Mouse (Mus musculus) kidney, postnatal 10 days (tissue): ENCODE measurements at regions not wholly inside any gene's neighbourhood (a gene's known extent, or its start where the extent isn't known, plus 50 kb on each side); places are given as distances from the start of the nearest gene placed in this dataset.

Source experiments
- DNase-seq: peaks from one replicate; pipeline ENCODE4 v3.0.0; 2021; ENCODE audit warnings: mixed read lengths

DNA sequence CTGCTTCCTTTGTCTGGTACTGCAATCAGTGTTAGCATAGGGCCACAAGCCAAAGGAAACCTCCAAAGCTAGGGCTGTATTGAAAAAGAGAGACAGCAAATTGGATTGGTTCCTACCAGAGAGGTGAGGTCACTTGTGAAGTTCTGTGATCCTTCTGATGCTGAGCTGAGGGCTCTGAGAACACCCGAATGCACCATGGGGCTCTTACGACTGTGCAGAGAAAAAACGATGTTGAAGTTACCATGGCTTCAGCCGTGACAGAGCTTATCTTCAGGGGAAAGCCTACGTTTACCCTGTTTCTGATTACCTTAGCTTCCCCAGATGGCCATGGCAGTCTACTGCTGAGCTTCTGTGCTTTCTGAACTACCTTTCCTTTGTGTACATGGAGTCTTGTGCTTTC is 53.9 kb upstream of the Fmo9 start:
- no peak for DNase-seq

GRCm38 (mm10) chr1:166738029-166738428 is 56.4 kb upstream of the Fmo9 start:
- peak; percentile 20 for DNase-seq

- DNase-seq: no peak
Observed at GRCm38 (mm10) chr1:166750236-166750635, 68.6 kb upstream of the Fmo9 start.

- no peak for DNase-seq
Observed at GRCm38 (mm10) chr1:166750777-166751176, 69.1 kb upstream of the Fmo9 start.

DNA sequence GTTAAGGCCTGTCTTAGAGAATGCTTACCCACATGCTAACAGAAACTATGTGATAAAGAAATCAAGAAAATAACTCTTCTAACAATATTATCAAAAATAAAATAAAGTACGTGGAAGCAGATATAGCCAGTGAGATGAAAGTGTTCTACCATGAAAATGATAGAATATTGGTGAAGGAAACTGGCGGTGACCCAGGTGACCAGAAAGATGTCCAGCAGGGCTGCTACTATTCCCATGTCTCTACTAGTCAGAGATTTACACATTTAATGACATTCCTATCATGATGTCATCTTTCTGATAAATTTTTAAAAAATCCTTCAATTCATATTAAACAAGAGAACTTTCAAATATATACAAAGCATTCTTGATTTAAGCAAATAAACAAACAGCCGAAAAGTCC is 69.8 kb upstream of the Fmo9 start:
- DNase-seq: no peak

DNA sequence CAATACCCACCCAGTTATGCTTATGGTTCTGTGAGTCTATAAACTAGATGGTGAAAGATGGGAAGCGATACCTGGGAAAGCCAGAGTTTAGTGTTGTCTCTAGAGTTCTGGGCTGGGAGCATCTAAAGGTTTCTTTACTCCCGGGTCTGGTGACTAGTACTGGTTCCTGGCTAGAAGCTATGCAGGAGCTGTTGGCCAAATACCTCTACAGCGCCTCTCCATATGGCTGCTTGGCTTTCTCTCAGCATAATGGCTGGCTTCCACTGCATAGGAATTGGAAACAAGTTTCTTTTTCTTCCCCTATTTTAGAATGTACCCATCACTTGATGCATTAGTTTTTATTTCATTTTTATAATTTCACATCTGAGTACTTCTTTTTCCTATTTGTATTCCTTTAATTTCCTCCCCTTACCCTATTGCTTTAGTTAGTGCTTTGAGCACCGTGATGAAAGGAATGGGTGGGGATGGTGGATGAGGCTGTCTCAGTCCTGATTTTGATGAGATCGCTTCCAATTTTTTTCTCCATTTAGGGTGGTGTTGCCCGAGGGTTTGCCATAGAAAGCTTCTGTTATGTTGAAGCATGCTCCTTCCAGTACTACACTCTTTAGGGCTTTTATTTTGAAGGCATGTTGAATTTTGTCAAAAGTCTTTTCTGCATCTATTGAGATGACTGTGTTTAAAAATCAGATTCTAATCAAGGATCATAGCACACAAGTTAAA is 71.5 kb upstream of the Fmo9 start:
- no peak for DNase-seq

DNA sequence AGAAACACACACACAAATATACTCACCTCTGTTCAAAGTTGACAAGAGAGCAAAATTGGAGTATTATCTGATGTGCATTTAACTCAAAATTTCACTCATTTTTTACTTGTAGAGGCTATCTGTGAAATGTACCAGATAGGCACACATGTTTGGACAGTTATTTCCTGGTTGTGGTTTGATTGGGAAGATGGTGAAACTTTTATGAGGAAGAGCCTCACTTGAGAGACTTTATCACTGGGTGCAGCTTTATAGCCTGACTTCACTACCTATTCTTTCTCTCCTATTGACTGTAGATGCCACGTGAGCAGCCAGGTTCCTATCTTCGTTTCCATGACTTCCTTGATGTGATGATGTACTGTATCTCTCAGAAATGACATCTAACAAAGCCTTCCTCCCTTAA is 77.3 kb upstream of the Fmo9 start:
- no peak for DNase-seq

GRCm38 (mm10) chr1:166773114-166773513 is 91.5 kb upstream of the Fmo9 start:
- no peak for DNase-seq

DNA sequence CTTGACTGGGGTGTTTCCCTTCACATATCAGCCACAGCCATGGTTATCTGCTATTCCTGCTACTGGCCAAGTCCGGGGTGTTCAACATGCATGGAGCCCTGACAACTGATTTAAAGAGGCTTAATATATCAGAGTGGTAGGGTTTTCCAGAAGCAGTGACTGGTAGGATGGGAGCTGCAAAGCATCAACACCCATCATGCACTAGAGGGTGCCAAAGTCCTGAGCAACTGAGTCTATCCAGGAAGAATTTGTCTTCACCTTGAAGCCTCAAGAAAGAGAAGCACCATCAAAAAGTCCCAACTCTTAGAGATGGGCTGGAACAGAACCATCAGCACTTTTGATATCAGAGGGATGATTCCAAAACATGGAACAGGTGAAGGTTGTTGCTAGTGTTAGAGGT is 100.5 kb upstream of the Fmo9 start:
- peak; percentile 52 for DNase-seq

GRCm38 (mm10) chr1:166787945-166788344 is 106.3 kb upstream of the Fmo9 start:
- DNase-seq: no peak

- DNase-seq: no peak
Observed at GRCm38 (mm10) chr1:166788824-166789399, 107.3 kb upstream of the Fmo9 start.

DNA sequence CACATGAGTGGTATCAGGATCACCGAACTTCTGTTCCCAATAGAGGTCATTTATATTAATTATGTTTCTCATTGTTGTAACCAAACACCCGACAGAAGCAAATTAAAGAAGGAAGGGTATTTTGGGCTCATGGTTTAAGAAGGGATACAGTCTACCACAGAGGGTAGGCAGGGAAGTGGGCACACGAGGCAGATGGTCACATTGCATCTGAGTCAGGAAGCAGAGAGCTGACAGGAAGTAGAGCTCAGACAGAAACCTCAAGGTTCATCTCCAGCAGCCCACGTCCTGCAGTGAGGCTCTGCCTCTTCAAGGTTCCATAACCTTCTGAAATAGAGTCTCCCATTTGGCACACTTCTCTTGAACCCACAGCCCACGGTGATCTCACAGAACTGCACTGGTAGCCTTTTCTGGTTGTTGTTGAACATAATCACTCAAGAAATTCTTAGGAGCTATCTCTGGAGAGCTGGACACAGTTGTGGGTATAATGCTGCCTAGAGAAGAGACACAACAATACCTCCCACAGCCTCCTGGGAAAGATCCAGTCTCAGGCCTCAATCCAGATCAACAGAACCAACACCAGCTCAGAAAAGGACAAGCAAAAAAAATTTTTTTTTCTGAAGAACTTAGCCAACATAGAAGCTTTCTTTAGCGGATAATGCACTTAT is 111.5 kb upstream of the Fmo9 start:
- DNase-seq: no peak

DNA sequence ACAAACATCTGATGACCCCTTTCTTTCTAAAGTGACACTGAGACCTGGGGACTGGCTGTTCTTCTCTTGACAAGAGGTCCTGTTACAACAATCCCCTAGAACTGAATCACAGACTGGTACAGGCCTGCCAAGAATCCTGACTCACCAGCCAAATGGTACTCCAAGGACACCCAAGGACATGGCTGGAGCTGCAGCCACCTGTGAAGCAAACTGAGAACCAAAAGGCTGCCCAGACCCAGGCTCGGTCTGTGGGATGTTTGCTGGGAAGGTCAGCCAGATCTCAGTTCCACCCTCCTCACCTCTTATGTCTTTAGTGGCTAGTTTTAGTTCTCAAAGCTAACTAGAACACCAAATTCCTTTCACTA is 112.1 kb upstream of the Fmo9 start:
- DNase-seq: no peak

- DNase-seq: peak; percentile 20
Observed at GRCm38 (mm10) chr1:166794622-166795244, 113.1 kb upstream of the Fmo9 start.

GRCm38 (mm10) chr1:166795613-166796012 is 114.0 kb upstream of the Fmo9 start:
- DNase-seq: no peak

- peak; percentile 14 for DNase-seq
Observed at GRCm38 (mm10) chr1:166796362-166796925, 114.8 kb upstream of the Fmo9 start.

- DNase-seq: no peak
Observed at GRCm38 (mm10) chr1:166796931-166797330, 115.3 kb upstream of the Fmo9 start.

DNA sequence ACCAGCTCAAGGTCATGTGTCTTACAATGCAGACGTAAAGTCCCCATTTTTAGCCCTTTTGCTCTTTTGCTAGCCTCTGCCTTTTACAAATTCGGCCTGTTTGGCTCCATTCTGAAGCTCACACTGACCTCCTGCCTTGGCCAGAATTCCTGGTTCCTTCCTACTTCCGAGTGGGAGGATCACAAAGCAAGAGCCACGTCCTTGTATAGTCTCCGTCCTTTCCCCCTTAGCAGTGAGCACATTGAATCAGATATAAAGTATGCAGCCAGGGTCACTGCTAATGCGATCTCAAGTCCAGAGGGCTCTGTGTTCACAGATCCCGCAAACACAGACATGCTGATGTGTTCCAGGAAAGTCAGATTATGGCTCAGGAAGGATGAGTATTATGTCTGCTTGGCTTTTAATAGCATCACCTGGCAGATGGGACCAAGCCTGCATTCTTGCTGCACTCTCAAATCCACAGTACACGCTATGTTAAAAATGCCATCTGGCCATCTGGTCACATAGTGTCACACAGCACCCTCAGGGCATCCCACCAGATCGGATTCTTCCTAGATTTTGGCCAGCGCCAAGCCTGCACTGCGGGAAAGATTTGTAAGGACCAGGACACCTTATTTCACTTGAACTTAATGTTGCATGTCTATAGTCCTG is 119.4 kb upstream of the Fmo9 start:
- DNase-seq: no peak

- DNase-seq: no peak
Observed at GRCm38 (mm10) chr1:166801929-166802328, 120.3 kb upstream of the Fmo9 start.

GRCm38 (mm10) chr1:166803928-166804327 is 122.3 kb upstream of the Fmo9 start:
- no peak for DNase-seq

- DNase-seq: no peak
Observed at GRCm38 (mm10) chr1:166804333-166804732, 122.7 kb upstream of the Fmo9 start.

DNA sequence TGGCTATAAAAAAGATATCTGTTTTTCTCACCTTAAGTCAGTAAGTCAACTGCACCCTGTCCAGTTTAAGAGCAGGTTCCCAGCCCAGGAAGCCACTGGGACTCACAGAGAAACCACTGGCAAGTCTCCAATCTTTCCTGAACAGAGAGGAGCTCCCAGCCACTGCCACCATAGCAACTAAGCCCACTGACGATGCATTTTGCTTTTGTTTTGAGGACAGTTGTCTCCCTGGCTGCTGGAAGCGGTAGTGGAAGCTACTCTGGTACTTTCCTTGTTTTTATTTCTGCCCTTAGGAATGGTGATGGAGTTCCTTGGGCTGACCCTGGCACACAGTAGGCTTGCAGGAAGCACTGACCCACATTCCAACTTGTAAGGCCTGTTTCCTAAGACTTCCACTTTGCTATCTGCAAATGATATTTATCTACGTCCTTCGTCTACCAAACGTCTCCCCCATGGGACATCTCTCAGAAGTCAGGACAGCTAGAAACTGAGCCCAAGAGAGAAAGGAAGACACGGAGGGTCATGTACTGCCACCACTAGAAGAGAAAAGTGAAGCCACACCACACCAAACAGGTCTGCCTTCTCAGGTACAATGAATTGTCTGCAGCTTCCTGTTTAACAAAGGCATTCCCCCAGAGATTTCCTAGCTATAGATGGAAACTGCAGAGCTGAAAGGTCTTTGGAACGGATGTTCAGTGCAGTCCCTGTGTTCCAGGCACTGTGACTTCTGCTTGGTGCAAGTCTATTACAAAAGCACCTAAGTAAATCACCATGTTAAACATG is 125.7 kb upstream of the Fmo9 start:
- no peak for DNase-seq
